Mouse (Mus musculus) G1E-ER4 (cell line): ENCODE data around the gene Zfp110. TPM values are rescaled to one million over a fixed set of nuclear protein-coding genes. Genes with fewer than 3 reads are reported as not detected.

ENCODE experiments used
- GATA1 ChIP-seq: IDR thresholded peaks from one replicate; pipeline ENCODE4 v1.8.0; 2012; ENCODE audit warnings: low read length, inconsistent platforms
- polyA plus RNA-seq: library from polyadenylated mRNA; stranded (reverse); fragments of >175 nt; gene quantifications from 2 replicates; pipeline ENCODE4 v1.2.3, GENCODE M21; 2012

Zfp110 gene
- polyA plus RNA-seq, 1 experiment, result 3.0 TPM

DNA sequence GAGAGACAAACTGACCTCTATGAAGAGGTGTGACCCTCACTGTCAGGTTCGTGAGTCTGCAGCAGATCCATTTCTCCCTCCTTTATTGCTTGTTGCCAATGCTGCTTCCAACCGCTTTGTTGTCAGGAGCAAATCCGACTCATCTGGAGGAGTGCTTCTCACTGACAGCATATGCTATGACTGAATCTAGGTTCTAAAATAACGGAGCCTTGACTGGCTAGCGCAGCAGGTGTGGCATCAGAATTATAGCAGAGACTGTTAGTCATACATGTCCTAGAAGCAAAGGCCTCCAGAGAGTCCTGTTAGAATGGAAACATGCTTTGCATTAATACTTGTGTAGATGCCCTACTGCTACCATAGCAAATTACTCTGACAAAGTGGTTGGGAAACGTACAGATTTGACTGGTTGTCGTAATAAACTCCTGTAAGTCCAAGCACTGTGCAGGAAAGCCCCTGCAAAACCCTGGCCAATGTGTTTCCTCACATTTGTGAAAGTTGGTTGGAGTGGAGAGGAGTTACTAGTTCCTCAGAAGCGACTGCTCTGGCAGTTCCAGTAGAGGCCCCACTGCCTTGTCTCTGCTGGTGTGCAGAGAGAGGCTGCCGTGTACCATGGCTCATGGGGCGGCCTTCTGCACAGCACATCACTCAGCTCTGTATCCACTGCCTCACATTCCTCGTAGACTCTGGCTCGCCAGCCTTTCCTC is 52.2 kb downstream of the Zfp110 start:
- no peak for TF ChIP-seq GATA1

- no peak for TF ChIP-seq GATA1
Observed at GRCm38 (mm10) chr7:12887585-12887984, 53.0 kb downstream of the Zfp110 start.

DNA sequence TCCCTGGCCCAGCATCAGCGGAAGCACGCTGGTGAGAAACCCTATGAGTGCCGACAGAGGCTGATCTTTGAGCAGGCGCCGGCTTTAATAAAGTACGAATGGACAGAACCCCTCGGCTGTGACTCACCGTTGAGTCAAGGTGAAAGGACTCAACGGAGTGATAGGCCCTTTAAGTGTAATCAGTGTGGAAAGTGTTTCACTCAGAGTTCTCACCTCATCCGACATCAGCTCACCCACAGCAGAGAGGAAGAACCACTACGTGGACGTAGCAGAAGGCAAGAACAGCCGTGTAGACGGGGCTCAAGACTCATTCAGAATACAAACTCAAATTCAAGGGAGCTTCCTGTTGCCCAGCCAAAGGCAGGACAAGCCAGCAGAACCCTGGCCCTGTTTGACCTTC is 56.4 kb downstream of the Zfp110 start:
- TF ChIP-seq GATA1, result no peak

DNA sequence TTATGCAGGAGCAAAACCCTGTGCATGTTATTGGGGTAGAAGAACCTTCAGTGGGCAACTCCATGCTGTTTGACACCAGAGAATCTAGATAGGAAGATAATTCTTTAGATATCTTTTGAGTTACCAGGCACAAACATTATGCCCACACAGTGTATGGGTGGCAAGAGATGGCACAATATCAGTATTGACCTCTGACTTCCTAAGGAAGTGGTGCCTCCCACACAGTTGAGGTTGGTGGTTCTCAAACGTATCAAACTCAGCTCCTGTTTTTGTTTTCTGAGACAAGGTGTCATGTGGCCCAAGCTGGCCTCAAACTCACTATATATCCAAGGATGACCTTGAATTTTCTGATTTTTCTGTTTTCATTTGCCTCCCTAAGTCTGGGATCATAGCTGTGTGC is 56.8 kb downstream of the Zfp110 start:
- TF ChIP-seq GATA1, result no peak

- no peak for TF ChIP-seq GATA1
Observed at GRCm38 (mm10) chr7:12897655-12898410, 63.3 kb downstream of the Zfp110 start, which contains the start of gene Zscan22. Zscan22 (plus strand) TSS chr7:12897815.

Other genes with a start within 250 kb of the Zfp110 start
- not detected in 2 replicates for gene Vmn2r53, start 226.0 kb upstream of the Zfp110 start, polyA plus RNA-seq
- gene Vmn2r54, start 194.4 kb upstream of the Zfp110 start, polyA plus RNA-seq, result not detected in 2 replicates
- not detected in 2 replicates for gene Vmn2r55, start 149.8 kb upstream of the Zfp110 start, polyA plus RNA-seq
- gene Vmn2r56, start 99.8 kb upstream of the Zfp110 start, polyA plus RNA-seq, result not detected in 2 replicates
- gene Zscan18, start 31.1 kb upstream of the Zfp110 start, polyA plus RNA-seq, result not detected in 2 replicates
- gene Zfp329, start 15.9 kb upstream of the Zfp110 start, polyA plus RNA-seq, result 0.21 and 0.25 TPM in 2 replicates
- 0.65 and 0.75 TPM in 2 replicates for gene Zfp128, start 46.4 kb downstream of the Zfp110 start, polyA plus RNA-seq
- gene Zscan22, start 63.1 kb downstream of the Zfp110 start, polyA plus RNA-seq, result 4.1 and 5.8 TPM in 2 replicates
- 2,301 and 3,402 TPM in 2 replicates for gene Rps5, start 87.5 kb downstream of the Zfp110 start, polyA plus RNA-seq
- gene Rnf225, start 92.7 kb downstream of the Zfp110 start, polyA plus RNA-seq, result 2.0 and 3.0 TPM in 2 replicates
- gene Zfp324, start 131.1 kb downstream of the Zfp110 start, polyA plus RNA-seq, result 4.6 and 5.0 TPM in 2 replicates
- 5.8 and 5.9 TPM in 2 replicates for gene Zfp446, start 143.1 kb downstream of the Zfp110 start, polyA plus RNA-seq
- gene Slc27a5, start 163.4 kb downstream of the Zfp110 start, polyA plus RNA-seq, result not detected in 2 replicates
- 297 and 367 TPM in 2 replicates for gene Trim28, start 164.4 kb downstream of the Zfp110 start, polyA plus RNA-seq
- 192 and 209 TPM in 2 replicates for gene Zbtb45, start 175.3 kb downstream of the Zfp110 start, polyA plus RNA-seq
- gene Chmp2a, start 200.0 kb downstream of the Zfp110 start, polyA plus RNA-seq, result 86.1 and 432 TPM in 2 replicates
- gene Ube2m, start 203.5 kb downstream of the Zfp110 start, polyA plus RNA-seq, result 343 and 422 TPM in 2 replicates
- 0.45 and 0.51 TPM in 2 replicates for gene Mzf1, start 220.0 kb downstream of the Zfp110 start, polyA plus RNA-seq